Mouse (Mus musculus) midbrain, postnatal 0 days (tissue): ENCODE data around the gene Vwa3b. TPM values are rescaled to one million over a fixed set of nuclear protein-coding genes. Genes with fewer than 3 reads are reported as not detected.
A peak's percentile ranks its signal among the peaks of the same experiment; 100 is the strongest.

ENCODE experiments used
- ATAC-seq: fragments of 200-750 bp; cut with Nextera tagmentation; 2 replicates; pipeline ENCODE4 v1.8.0; 2017; ENCODE audit warnings: moderate number of reproducible peaks, mild to moderate bottlenecking, moderate TSS enrichment, moderate library complexity; ENCODE audit not compliant: low FRiP score
- DNase-seq: peaks from one replicate; pipeline ENCODE4 v3.0.0-alpha.2; 2015; ENCODE audit warnings: low spot score
- H3K27ac ChIP-seq: fragments of 300-500 bp; sonication (generic); 2 replicates; pipeline ENCODE4 v1.5.1; 2014; ENCODE audit warnings: low read depth, mild to moderate bottlenecking, low read length, mixed read lengths
- H3K27me3 ChIP-seq: fragments of 300-500 bp; sonication (generic); 2 replicates; pipeline ENCODE4 v1.6.1; 2014; ENCODE audit warnings: low read length, control low read depth, mixed read lengths; ENCODE audit not compliant: insufficient read depth
- H3K36me3 ChIP-seq: fragments of 300-500 bp; sonication (generic); 2 replicates; pipeline ENCODE4 v1.6.1; 2014; ENCODE audit warnings: low read length, control low read depth, mixed read lengths; ENCODE audit not compliant: insufficient read depth
- H3K4me1 ChIP-seq: fragments of 300-500 bp; sonication (generic); 2 replicates; pipeline ENCODE4 v1.6.1; 2014; ENCODE audit warnings: mild to moderate bottlenecking, control low read depth, antibody characterized with exemption, low read length, mixed read lengths; ENCODE audit not compliant: insufficient read depth
- H3K4me2 ChIP-seq: fragments of 300-500 bp; sonication (generic); 2 replicates; pipeline ENCODE4 v1.6.1; 2014; ENCODE audit warnings: low read depth, mild to moderate bottlenecking, low read length, mixed read lengths; ENCODE audit not compliant: poor library complexity, severe bottlenecking
- H3K4me3 ChIP-seq: fragments of 300-500 bp; sonication (generic); 2 replicates; pipeline ENCODE4 v1.5.1; 2014; ENCODE audit warnings: low read depth, mild to moderate bottlenecking, low read length, moderate library complexity
- H3K9ac ChIP-seq: fragments of 300-500 bp; sonication (generic); replicated peaks from 2 replicates; pipeline ENCODE4 v1.6.1; 2014; ENCODE audit warnings: mild to moderate bottlenecking, low read length, moderate library complexity, mixed read lengths; ENCODE audit not compliant: poor library complexity, severe bottlenecking
- H3K9me3 ChIP-seq: fragments of 300-500 bp; sonication (generic); 2 replicates; pipeline ENCODE4 v1.6.1; 2016; ENCODE audit warnings: low read length, control low read depth
- CTCF ChIP-seq: IDR thresholded peaks from 2 replicates; pipeline ENCODE4 v1.5.1; 2016; ENCODE audit warnings: antibody characterized with exemption, mild to moderate bottlenecking
- whole genome bisulfite sequencing: fragments of 180-500 bp; shearing (Covaris S2); extraction: QIAGEN DNeasy Blood & Tissue Kit; methylation state at CpG from one replicate; pipeline ENCODE4 v1.1.7; 2014; 5-methylcytosine and 5-hydroxymethylcytosine counted together
- polyA plus RNA-seq: library from polyadenylated mRNA; unstranded; fragments of >200 nt; fragmentation: Nextera tagmentation; extraction: Ambion mirVana; gene quantifications from 2 replicates; pipeline ENCODE4 v1.2.1, GENCODE M21; 2015
- total RNA-seq: library from RNA; depleted of rRNA; stranded (reverse); fragments of >200 nt; gene quantifications from 2 replicates; pipeline ENCODE4 v1.2.3, GENCODE M21; 2014

The Vwa3b gene
- total and polyA plus RNA-seq, 2 experiments from 2014 or later, result 1.1 to 1.6 TPM

DNA sequence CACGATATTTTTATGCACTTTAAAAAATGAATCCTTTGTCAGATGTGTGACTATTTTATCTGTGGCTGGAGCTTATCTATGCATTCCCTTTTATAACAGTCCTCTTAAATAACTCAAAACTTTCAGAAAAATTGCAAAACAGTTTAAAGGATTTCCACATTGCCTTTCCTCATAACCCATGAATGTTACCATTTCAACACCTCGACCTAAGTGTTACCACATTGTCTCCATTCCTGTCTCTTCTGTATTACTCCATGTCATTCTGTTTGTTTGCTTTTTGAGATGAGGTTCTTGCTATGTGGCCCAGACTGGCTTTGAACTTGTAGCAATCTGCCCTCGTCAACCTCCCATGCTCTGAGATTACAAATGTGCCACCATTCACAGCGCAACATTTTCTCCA, 175.0 kb downstream of the Vwa3b start:
- DNase-seq (no peak), ATAC-seq (no peak)
- no peaks in the 10 kb centered on the region for H3K27me3 ChIP-seq
- H3K4me1 ChIP-seq, result no peaks in the 10 kb centered on the region
- no peak overlapping the region for H3K27ac ChIP-seq
- H3K4me3 ChIP-seq, result no peak overlapping the region
- no peaks in the 10 kb centered on the region for H3K36me3 ChIP-seq
- no peaks in the 10 kb centered on the region for H3K9me3 ChIP-seq
- H3K4me2 ChIP-seq, result no peak overlapping the region
- no peak for TF ChIP-seq CTCF
- H3K9ac ChIP-seq, result no peak overlapping the region
- WGBS, result 90% methylated on average over 4 of the region's 4 CpGs

DNA sequence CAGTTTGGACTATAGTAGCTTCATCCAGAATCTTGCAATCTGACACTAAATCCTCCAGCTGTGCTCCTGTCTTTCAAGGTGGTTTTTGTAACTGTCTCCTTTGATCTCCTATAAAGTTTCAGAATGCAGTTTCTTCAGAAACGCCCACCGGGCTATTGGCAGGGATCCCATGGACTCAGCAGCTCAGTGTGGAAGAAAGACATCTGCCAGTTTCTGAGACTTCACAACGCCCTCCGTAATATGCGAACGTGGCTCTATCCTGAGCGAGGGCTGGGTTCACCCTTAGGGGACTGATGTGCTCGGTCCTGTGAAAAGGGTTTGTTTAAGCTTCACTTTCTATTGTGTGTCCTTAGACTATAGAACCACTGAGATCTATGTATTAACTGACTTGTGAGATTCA, 181.3 kb downstream of the Vwa3b start:
- WGBS, result 53% methylated on average over 8 of the region's 8 CpGs
- no peak for TF ChIP-seq CTCF
- Histone ChIP-seq H3K36me3 (no peaks in the 10 kb centered on the region), H3K4me1 (no peaks in the 10 kb centered on the region), H3K4me2 (no peak overlapping the region), H3K27ac (no peak overlapping the region), H3K9me3 (no peaks in the 10 kb centered on the region), H3K27me3 (no peaks in the 10 kb centered on the region), H3K4me3 (no peak overlapping the region), H3K9ac (no peak overlapping the region)
- ATAC-seq (no peak), DNase-seq (no peak)

DNA sequence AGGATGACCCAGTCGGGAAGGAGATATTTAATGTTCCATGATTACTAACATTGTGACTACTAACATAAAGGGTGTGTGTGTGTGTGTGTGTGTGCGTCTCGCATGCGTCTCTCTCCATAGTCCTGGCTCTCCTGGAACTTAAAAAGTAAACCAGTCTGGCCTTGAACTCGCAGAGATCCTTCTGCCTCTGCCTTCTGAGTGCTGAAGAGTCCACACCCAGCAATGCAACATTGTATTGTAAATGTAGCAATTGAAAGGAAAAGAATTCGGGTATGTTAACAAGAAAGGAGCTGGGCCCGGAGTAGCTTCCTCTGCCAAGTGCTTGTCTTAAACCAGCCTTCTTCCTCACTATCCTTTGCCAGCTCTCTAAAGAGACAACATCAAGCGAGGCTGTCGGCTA, 186.0 kb downstream of the Vwa3b start:
- H3K4me1 ChIP-seq, result no peaks in the 10 kb centered on the region
- H3K9me3 ChIP-seq, result no peaks in the 10 kb centered on the region
- ATAC-seq (no peak), DNase-seq (no peak)
- H3K27me3 ChIP-seq, result no peaks in the 10 kb centered on the region
- no peak overlapping the region for H3K4me2 ChIP-seq
- WGBS, result 93% methylated on average over 9 of the region's 9 CpGs
- H3K9ac ChIP-seq, result no peak overlapping the region
- H3K4me3 ChIP-seq, result no peak overlapping the region
- no peak overlapping the region for H3K27ac ChIP-seq
- no peaks in the 10 kb centered on the region for H3K36me3 ChIP-seq
- no peak for TF ChIP-seq CTCF

DNA sequence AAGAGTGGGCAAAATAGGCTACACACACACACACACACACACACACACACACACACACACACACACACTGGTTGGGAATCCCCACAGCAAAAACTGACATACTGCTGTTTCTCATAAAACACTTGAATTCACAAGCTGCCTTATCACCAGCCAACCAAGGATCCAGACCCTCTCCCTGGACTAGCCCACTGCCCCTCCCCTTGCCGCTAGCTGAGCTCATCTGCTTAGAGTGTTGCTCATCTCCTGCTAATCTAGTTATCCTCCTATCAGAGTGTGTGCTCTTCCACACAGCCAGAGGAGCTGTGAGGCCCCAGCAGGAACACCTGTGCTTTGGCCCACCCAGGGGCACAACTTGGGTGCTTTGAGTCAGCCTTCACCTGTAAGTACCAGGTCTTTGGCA, 187.7 kb downstream of the Vwa3b start, which contains the start of gene Cnga3:
Gene Cnga3, plus strand, starts transcription at position 291 of the 400 bp plus-strand sequence.
- no peak for TF ChIP-seq CTCF
- Histone ChIP-seq H3K27ac (no peak within 1 kb of the TSS), H3K36me3 (no peaks in the 10 kb centered on the region), H3K4me2 (no peak within 1 kb of the TSS), H3K9me3 (no peaks in the 10 kb centered on the region), H3K4me3 (no peak within 1 kb of the TSS), H3K27me3 (no peaks in the 10 kb centered on the region), H3K9ac (no peak within 1 kb of the TSS), H3K4me1 (peaks cover 2% of the 10 kb centered on the region; the same call in 1 of the 2 replicates)
- ATAC-seq (no peak), DNase-seq (peak; percentile 26)
- WGBS, result 47% methylated on average over 1 of the region's 1 CpGs

DNA sequence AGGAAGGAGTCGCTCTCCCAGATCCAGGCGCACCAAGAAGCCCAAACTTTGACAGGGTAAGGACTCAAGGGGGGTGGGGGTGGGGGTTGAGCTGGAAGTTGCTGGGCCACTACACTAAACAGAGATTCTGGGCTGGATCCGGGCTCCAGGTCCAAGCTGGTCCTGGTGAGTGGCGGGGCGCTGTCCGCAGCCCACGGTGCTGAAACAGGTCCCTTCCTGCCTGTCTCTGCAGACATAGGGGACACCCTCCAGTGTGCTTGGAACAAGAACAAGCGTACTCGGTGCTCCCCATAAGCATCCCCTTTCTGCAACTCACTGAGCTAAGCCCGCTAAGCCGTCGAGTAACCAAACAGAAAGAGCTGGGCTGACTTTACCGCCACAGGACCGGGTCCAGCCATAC, 192.0 kb downstream of the Vwa3b start:
- H3K36me3 ChIP-seq, result no peaks in the 10 kb centered on the region
- no peak overlapping the region for H3K4me3 ChIP-seq
- H3K9ac ChIP-seq, result no peak overlapping the region
- H3K4me2 ChIP-seq, result no peak overlapping the region
- H3K9me3 ChIP-seq, result no peaks in the 10 kb centered on the region
- no peak overlapping the region for H3K27ac ChIP-seq
- 8% methylated on average over 14 of the region's 14 CpGs for WGBS
- H3K4me1 ChIP-seq, result peaks cover 18% of the 10 kb centered on the region
- ATAC-seq (no peak), DNase-seq (no peak)
- no peaks in the 10 kb centered on the region for H3K27me3 ChIP-seq
- no peak for TF ChIP-seq CTCF

DNA sequence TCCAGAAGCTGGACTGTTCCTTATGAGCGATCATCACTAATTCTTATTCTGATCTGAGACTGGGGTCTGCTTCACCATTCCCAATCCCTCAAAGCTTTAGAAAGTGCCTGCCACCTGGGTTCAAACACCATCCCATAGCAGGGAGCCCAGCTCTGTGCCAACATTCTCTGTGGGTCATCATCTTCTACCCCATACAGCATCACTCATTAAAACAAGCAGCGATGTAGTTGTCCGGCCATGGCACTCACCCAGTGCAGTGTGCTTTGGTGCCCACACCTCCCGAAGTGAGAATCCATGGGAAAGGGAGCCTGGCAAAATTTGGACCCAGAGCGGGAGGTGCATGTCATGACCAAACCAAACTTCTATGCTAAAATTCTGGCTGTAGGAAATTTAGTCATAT, 193.2 kb downstream of the Vwa3b start:
- Histone ChIP-seq H3K9me3 (no peaks in the 10 kb centered on the region), H3K27me3 (no peaks in the 10 kb centered on the region), H3K27ac (peak overlapping the region; percentile 72), H3K36me3 (no peaks in the 10 kb centered on the region), H3K9ac (no peak overlapping the region), H3K4me3 (no peak overlapping the region), H3K4me1 (peaks cover 18% of the 10 kb centered on the region), H3K4me2 (peak overlapping the region; percentile 15)
- ATAC-seq, result peak; percentile 8; the same call in 1 of the 2 replicates
- no peak for TF ChIP-seq CTCF
- 67% methylated on average over 5 of the region's 5 CpGs for WGBS
- no peak for DNase-seq
